Mouse (Mus musculus) layer of hippocampus, adult 9-10 months (tissue): Measurements from ENCODE around the gene Wdr64.

Experiments
- DNase-seq: peaks from one replicate; pipeline ENCODE4 v3.0.0; 2022; ENCODE audit warnings: low spot score

Wdr64 gene

GRCm38 (mm10) chr1:175725771-175726170, 27.4 kb downstream of the Wdr64 start:
- no peak for DNase-seq

- DNase-seq, result no peak
Measured at GRCm38 (mm10) chr1:175754576-175755364, 56.4 kb downstream of the Wdr64 start.

DNA sequence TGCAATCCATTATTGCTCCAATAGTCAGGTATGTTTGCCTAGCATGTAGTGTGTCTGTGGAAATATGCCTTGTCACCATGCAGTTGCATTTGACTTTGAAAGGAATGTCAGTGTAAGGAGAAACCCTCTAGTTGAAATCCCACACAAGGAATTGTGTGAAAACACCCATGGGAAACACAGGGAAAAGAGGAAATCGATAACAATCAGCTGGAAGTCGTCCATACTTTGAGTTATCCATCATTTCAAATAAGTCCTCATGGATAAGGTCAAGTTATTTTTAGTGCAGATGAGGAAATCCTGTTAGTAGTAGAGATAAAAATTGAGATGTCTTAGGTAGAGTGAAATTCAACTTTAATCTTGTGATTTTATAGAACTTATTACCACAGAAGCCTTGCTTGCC, 96.3 kb downstream of the Wdr64 start:
- no peak for DNase-seq

GRCm38 (mm10) chr1:175808356-175808755, 110.0 kb downstream of the Wdr64 start:
- no peak for DNase-seq

GRCm38 (mm10) chr1:175811625-175812024, 113.2 kb downstream of the Wdr64 start:
- DNase-seq, result no peak

DNA sequence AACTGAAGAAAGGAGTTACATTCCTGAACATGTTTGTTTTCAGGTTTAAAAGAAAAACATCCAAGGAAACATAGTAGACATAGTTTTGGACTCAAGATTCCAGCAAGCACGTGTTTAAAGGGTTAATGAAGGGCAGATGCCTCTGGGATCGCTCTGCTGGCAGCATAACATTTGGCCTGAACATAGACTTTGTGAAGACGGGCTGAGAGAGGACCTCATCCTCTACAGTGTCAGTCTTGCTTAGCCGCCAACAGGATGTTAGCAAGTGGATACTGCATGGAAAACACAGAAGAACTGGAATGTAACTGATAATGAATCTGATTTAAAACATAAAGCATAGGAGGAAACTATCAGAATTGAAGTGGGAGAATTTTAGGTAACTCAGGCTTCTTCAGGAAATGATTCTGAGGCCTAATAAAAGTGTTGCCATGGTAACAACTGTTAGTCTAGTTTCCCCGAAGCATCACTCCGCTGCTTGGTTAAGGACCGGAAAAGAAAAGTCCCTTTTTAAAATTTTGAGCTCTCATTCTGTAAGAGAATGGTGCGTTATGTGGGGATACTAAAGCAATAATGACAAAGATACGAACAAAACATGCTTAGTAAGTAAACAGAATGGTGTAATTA, 125.5 kb downstream of the Wdr64 start:
- DNase-seq, result no peak

DNA sequence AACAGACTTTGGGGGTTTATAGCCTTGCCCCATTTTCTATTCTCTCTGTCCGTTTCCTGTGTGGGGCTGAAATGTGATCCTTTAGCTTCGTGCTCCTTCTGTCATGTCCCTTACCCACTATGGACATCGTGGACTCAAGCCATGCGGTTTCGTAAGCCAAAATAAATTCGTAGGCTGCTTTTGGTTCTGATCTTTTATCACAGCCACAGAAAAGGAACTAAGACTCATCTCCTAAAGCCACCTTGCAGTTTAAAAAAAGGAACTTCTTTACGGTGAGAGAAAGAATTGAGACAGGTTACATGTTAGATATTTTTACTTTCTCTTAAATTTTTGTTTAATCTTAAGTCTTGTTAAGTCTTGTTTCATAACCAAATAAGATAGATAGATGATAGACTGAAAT, 130.1 kb downstream of the Wdr64 start:
- no peak for DNase-seq

GRCm38 (mm10) chr1:175829220-175829619, 130.8 kb downstream of the Wdr64 start:
- DNase-seq, result no peak

GRCm38 (mm10) chr1:175855515-175855914, 157.1 kb downstream of the Wdr64 start:
- no peak for DNase-seq
